Mouse (Mus musculus): ENCODE measurements at regions not wholly inside any gene's neighbourhood (a gene's known extent, or its start where the extent isn't known, plus 50 kb on each side); places are given as distances from the start of the nearest gene placed in this dataset.

DNA sequence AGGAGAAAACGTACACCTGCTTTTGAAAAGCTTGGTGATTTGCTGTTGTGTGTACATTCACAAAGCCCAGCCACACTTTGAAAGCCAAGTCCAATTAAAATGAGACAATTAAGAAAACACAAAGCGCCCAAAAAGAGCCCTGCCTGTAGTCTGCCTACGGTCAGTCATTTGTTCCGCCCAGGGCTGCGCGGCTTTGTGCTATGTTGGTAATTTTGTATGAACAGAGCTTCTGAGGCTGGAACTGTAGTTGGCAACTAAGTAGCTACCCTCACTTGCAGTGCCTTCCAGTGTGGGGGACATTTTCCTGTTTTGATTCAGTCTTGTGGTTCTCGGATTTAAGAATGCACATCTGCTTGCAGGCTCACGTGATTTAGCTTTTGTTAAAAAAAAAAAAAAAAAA is 89.3 kb upstream of the Slc28a3 start:
- TF ChIP-seq NANOG (IDR thresholded peaks at IDR 0.05; ENCODE audit: borderline replicate concordance, low read length) (no peak), CTCF (conservative IDR thresholded peaks at IDR 0.05; ENCODE audit: low read length) (no peak), POU5F1 (IDR thresholded peaks at IDR 0.05; ENCODE audit: borderline replicate concordance, low read length) (no peak)
